Mouse (Mus musculus) stomach, embryonic 16.5 days (tissue): ENCODE measurements around the gene Syngr1. TPM values are rescaled to one million over a fixed set of nuclear protein-coding genes. Genes with fewer than 3 reads are reported as not detected.

ENCODE experiments used
- ATAC-seq: fragments of 200-750 bp; cut with Nextera tagmentation; 2 replicates; pipeline ENCODE4 v1.8.0; 2017; ENCODE audit warnings: moderate number of reproducible peaks, moderate TSS enrichment; ENCODE audit not compliant: insufficient read depth, low FRiP score
- H3K27ac ChIP-seq: fragments of 300-500 bp; sonication (generic); 2 replicates; pipeline ENCODE4 v1.5.1; 2014; ENCODE audit warnings: low read length
- H3K27me3 ChIP-seq: fragments of 300-500 bp; sonication (generic); 2 replicates; pipeline ENCODE4 v1.6.1; 2014; ENCODE audit warnings: low read length, control low read depth, mixed read lengths; ENCODE audit not compliant: control insufficient read depth, insufficient read depth
- H3K36me3 ChIP-seq: fragments of 300-500 bp; sonication (generic); 2 replicates; pipeline ENCODE4 v1.6.1; 2014; ENCODE audit warnings: low read length; ENCODE audit not compliant: control insufficient read depth, insufficient read depth
- H3K4me1 ChIP-seq: fragments of 300-500 bp; sonication (generic); 2 replicates; pipeline ENCODE4 v1.6.1; 2014; ENCODE audit warnings: low read length, control low read depth, mixed read lengths; ENCODE audit not compliant: control insufficient read depth, insufficient read depth
- H3K4me2 ChIP-seq: fragments of 300-500 bp; sonication (generic); 2 replicates; pipeline ENCODE4 v1.6.1; 2014; ENCODE audit warnings: low read depth, low read length, mixed read lengths
- H3K4me3 ChIP-seq: fragments of 300-500 bp; sonication (generic); replicated peaks from 2 replicates; pipeline ENCODE4 v1.5.1; 2014; ENCODE audit warnings: mild to moderate bottlenecking, low read length
- H3K9ac ChIP-seq: fragments of 300-500 bp; sonication (generic); 2 replicates; pipeline ENCODE4 v1.6.1; 2014; ENCODE audit warnings: low read length
- H3K9me3 ChIP-seq: fragments of 300-500 bp; sonication (generic); replicated peaks from 2 replicates; pipeline ENCODE4 v1.6.1; 2016; ENCODE audit warnings: low read length, control low read depth; ENCODE audit not compliant: control insufficient read depth
- WGBS: fragments of 180-500 bp; shearing (Covaris S2); extraction: QIAGEN DNeasy Blood & Tissue Kit; methylation state at CpG from one replicate; pipeline ENCODE4 v1.1.7; 2014; 5-methylcytosine and 5-hydroxymethylcytosine counted together
- polyA plus RNA-seq: library from polyadenylated mRNA; unstranded; fragments of >200 nt; fragmentation: Nextera tagmentation; extraction: Ambion mirVana; gene quantifications from 2 replicates; pipeline ENCODE4 v1.2.1, GENCODE M21; 2015

Syngr1 gene
- polyA plus RNA-seq, 1 experiment from 2014 or later = 43.1 TPM

DNA sequence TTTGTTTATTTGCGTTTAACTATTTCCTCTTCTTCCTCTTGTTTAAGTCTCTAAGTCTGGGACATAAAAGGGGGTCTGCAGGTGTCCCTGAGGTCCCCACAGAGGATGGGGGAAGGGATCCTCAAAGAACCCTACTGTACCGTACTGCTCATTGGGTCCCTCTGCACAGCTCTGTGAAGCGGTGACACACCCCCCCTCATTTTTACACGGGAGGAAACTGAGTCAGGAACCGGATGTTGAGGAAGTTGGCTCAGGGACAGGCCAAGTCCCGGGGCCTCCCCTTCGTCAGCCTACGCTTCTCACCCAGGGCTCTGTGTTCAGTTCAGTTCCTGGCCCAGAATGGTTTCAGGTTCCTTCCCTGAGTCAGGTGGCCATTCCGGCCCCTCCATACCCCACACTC is 39.4 kb upstream of the Syngr1 start:
- Histone ChIP-seq H3K4me2 (no peak overlapping the region), H3K9ac (no peak overlapping the region), H3K9me3 (no peaks in the 10 kb centered on the region), H3K27ac (peak overlapping the region; percentile 66; the same call in 1 of the 2 replicates), H3K4me1 (peaks cover 5% of the 10 kb centered on the region; the same call in 1 of the 2 replicates), H3K4me3 (no peak overlapping the region), H3K27me3 (no peaks in the 10 kb centered on the region), H3K36me3 (no peaks in the 10 kb centered on the region)
- no peak for ATAC-seq
- WGBS = 79% methylated on average over 9 of the region's 9 CpGs

- no peaks in the 10 kb centered on the region for H3K36me3 ChIP-seq
- no peak for ATAC-seq
- H3K4me3 ChIP-seq = no peak overlapping the region
- no peaks in the 10 kb centered on the region for H3K9me3 ChIP-seq
- H3K4me1 ChIP-seq = peaks cover 5% of the 10 kb centered on the region; the same call in 1 of the 2 replicates
- no peaks in the 10 kb centered on the region for H3K27me3 ChIP-seq
- no peak overlapping the region for H3K9ac ChIP-seq
- H3K4me2 ChIP-seq = no peak overlapping the region
- 78% methylated on average over 8 of the region's 8 CpGs for WGBS
- peak overlapping the region; percentile 21; the same call in 1 of the 2 replicates for H3K27ac ChIP-seq
These were observed 37.6 kb upstream of the Syngr1 start for GRCm38 (mm10) chr15:80053381-80054033.

DNA sequence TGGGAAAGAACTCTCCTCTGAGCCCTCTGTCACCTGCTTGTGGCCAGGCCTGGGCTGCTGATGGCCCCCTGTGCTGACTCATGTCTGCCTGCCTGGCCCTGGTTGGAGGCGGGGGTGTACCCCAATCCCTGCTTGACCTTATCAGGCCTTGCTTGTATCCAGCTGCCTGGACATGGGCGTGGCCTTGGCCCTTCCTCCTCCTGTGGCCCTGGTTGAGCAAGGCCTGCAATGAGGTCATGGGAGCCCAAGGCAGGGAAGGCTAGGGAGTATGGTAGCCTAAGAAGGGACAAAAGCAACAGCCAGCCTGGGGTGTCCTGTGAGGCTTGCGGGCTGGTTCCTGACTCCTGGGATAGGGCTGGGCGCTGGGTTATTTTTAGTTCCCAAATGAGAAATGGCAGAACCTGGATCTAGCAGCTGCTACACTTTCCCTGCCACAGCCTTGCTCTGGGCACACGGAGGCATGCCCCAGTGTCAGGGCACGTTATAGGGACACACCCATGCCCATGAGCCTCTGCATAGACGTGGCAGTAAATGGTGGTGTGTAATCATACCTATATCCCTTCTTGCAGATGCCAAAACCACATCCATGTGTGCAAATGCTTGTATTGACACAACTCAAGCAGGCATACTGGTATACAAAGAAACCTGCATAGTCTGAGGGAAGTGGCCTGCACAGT is 37.0 kb upstream of the Syngr1 start:
- no peak overlapping the region for H3K4me2 ChIP-seq
- peaks cover 5% of the 10 kb centered on the region; the same call in 1 of the 2 replicates for H3K4me1 ChIP-seq
- H3K27ac ChIP-seq = peak overlapping the region; percentile 21; the same call in 1 of the 2 replicates
- ATAC-seq = peak; percentile 31
- no peaks in the 10 kb centered on the region for H3K9me3 ChIP-seq
- H3K4me3 ChIP-seq = no peak overlapping the region
- no peaks in the 10 kb centered on the region for H3K36me3 ChIP-seq
- H3K27me3 ChIP-seq = no peaks in the 10 kb centered on the region
- H3K9ac ChIP-seq = no peak overlapping the region
- 64% methylated on average over 7 of the region's 7 CpGs for WGBS

GRCm38 (mm10) chr15:80058151-80058550 is 33.0 kb upstream of the Syngr1 start:
- no peak for ATAC-seq

DNA sequence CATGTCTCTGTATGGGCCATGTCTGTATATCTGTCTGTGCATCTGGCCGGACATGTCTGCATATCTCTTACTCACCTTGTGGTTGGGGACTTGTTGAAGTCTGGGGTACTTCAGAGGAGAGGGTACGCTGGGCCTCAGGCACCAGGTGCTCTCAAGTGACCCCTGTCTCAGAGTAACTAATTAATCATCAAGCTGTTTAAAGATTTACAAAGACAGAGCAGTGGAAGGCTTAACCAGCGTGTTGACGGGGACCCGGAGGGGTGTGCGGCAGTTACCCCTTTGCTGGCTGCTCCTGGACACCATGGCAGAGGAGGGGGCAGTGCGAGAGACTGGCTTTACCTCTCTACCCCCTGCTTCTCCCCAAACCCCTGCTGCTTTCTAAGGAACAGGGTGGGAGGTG is 31.5 kb upstream of the Syngr1 start:
- 39% methylated on average over 7 of the region's 7 CpGs for WGBS
- Histone ChIP-seq H3K36me3 (no peaks in the 10 kb centered on the region), H3K4me1 (0 out of 2 replicates have a peak, but pooled peaks cover 5% of the 10 kb centered on the region), H3K9ac (no peak overlapping the region), H3K9me3 (no peaks in the 10 kb centered on the region), H3K4me3 (no peak overlapping the region), H3K4me2 (no peak overlapping the region), H3K27me3 (no peaks in the 10 kb centered on the region), H3K27ac (no peak overlapping the region)
- ATAC-seq = no peak

More at GRCm38 (mm10) chr15:80058151-80058550, 33.0 kb upstream of the Syngr1 start:
- no peaks in the 10 kb centered on the region for H3K9me3 ChIP-seq
- 90% methylated on average over 7 of the region's 7 CpGs for WGBS
- no peak overlapping the region for H3K4me3 ChIP-seq
- H3K4me2 ChIP-seq = no peak overlapping the region
- no peaks in the 10 kb centered on the region for H3K27me3 ChIP-seq
- no peaks in the 10 kb centered on the region for H3K36me3 ChIP-seq
- no peak overlapping the region for H3K27ac ChIP-seq
- peaks cover 10% of the 10 kb centered on the region; the same call in 1 of the 2 replicates for H3K4me1 ChIP-seq
- no peak overlapping the region for H3K9ac ChIP-seq

- no peak overlapping the region for H3K27ac ChIP-seq
- 0 out of 2 replicates have a peak, but pooled peaks cover 5% of the 10 kb centered on the region for H3K4me1 ChIP-seq
- no peak overlapping the region for H3K4me3 ChIP-seq
- H3K9me3 ChIP-seq = no peaks in the 10 kb centered on the region
- no peaks in the 10 kb centered on the region for H3K36me3 ChIP-seq
- ATAC-seq = no peak
- H3K27me3 ChIP-seq = no peaks in the 10 kb centered on the region
- 91% methylated on average over 8 of the region's 8 CpGs for WGBS
- H3K9ac ChIP-seq = no peak overlapping the region
- H3K4me2 ChIP-seq = no peak overlapping the region
These were observed 30.6 kb upstream of the Syngr1 start for GRCm38 (mm10) chr15:80060356-80061070.

GRCm38 (mm10) chr15:80061071-80061550 is 30.0 kb upstream of the Syngr1 start:
- Histone ChIP-seq H3K36me3 (no peaks in the 10 kb centered on the region), H3K4me1 (0 out of 2 replicates have a peak, but pooled peaks cover 5% of the 10 kb centered on the region), H3K9me3 (no peaks in the 10 kb centered on the region), H3K27me3 (no peaks in the 10 kb centered on the region), H3K9ac (no peak overlapping the region), H3K27ac (no peak overlapping the region), H3K4me3 (no peak overlapping the region), H3K4me2 (no peak overlapping the region)
- ATAC-seq = no peak
- 79% methylated on average over 4 of the region's 4 CpGs for WGBS

- no peaks in the 10 kb centered on the region for H3K9me3 ChIP-seq
- no peak overlapping the region for H3K27ac ChIP-seq
- 0 out of 2 replicates have a peak, but pooled peaks cover 5% of the 10 kb centered on the region for H3K4me1 ChIP-seq
- 55% methylated on average over 7 of the region's 9 CpGs for WGBS
- H3K36me3 ChIP-seq = no peaks in the 10 kb centered on the region
- H3K9ac ChIP-seq = no peak overlapping the region
- no peak overlapping the region for H3K4me2 ChIP-seq
- H3K27me3 ChIP-seq = no peaks in the 10 kb centered on the region
- H3K4me3 ChIP-seq = no peak overlapping the region
- no peak for ATAC-seq
These were observed 28.8 kb upstream of the Syngr1 start for GRCm38 (mm10) chr15:80062339-80062738.
